Mouse (Mus musculus) layer of hippocampus, postnatal 36 days (tissue): ENCODE measurements at regions not wholly inside any gene's neighbourhood (a gene's known extent, or its start where the extent isn't known, plus 50 kb on each side); places are given as distances from the start of the nearest gene placed in this dataset.

ENCODE experiments used
- DNase-seq, 2 experiments: peaks; one replicate each; pipeline ENCODE4 v3.0.0; 2022

DNA sequence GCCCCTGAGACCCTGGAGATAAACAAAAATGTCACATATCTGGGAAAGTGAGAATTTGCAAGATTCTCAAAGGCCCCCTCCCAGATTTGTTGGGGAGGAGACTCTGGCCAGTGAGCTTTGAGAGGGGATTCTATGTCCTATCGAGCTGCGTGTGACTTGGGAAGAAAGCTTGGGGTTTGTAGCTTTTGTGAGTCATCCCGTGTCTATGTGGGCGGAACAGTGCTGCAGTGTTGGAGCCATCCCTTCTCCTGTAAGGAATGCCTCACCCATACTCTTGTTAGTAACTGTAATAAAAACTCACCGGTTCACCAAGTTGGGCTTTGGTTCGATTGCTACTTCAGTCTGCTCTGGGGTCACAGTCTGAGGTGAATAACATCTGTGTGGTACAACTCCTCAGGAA lies 160.5 kb downstream of the Hs3st3b1 start:
- DNase-seq: no peak

DNA sequence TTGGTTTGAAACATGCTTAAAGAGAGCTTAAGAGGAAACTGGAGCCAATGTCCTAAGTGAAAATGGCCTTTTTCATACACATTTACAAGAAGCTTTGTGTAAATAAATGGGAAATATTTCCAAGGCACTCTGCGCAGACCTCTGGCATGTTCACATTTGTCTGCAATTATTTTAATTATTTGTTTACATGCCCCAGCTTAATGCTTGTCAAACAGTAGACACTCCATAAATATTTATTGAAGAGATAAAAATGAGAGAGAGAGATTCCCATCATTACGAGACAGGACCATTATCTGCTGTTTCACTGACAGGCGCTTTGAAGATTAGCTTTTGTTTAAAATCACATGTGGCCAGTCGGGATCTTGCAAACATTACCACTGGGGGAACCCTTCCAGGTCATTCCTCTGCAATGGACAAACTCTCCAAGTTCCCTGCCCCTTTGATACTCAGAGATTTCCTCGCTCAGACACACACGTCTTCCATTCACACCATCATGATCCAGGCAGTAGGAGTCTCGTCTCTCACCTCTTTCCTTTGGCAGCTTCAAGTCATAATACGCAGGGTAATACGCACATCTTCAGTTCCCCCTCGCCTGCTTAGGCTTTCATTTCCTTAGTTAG lies 154.3 kb downstream of the Hs3st3b1 start:
- no peak for DNase-seq

DNA sequence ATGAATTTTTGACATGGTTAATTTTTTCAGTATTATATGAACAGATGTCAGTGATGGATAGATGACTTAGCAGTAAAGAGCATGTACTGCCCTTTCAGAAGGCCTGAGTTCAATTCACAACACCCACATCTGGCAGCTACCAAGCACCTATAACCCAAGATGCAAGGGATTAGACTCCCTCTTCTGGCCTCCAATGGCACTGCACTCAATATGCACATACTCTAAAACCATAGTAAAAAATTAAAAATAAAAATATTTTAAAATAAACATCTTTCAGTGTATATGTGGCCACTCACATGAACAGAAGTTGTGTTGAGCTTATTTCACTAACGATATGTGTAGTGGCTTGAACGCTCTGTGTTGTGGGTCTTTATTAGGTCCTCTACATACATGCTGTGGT lies 152.4 kb downstream of the Hs3st3b1 start:
- no peak for DNase-seq

DNA sequence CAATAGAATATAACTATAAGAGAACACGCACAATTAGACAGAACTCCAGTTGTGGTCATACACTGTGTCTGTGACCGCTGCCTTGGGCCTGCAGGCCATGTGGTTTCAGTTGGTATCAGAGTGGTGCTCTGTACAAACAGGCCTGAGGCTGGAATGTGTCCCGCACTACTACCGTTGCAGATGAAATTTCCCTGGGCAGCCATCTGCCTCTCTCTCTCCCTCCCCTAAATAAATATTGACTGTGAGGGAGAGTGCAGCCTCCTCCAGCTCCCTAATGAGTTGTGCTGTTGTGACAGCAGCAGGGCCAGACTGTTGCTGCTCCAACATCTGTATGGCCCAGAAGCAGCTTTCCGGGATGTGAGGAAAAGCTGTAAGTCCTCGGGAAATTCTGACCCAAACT lies 146.7 kb downstream of the Hs3st3b1 start:
- DNase-seq: no peak

DNA sequence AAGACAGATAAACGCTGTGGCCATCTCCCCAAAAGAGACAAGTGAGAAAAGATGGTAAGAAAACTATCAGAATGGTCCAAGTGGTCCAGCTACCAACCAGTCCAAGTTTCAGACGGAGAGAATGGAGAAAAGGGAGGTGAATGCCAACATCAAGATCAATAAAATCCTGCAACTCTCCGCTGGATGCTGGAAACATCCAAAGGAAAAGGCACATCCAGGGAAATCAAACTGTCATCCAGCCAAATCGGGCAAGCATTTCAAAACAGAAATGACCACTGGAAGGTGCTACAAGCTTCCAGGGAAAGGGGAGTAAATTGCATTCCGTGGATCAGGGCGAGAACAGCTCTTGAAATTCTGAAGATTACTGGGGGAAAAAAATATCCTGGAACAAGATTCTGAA lies 142.7 kb downstream of the Hs3st3b1 start:
- DNase-seq: no peak

DNA sequence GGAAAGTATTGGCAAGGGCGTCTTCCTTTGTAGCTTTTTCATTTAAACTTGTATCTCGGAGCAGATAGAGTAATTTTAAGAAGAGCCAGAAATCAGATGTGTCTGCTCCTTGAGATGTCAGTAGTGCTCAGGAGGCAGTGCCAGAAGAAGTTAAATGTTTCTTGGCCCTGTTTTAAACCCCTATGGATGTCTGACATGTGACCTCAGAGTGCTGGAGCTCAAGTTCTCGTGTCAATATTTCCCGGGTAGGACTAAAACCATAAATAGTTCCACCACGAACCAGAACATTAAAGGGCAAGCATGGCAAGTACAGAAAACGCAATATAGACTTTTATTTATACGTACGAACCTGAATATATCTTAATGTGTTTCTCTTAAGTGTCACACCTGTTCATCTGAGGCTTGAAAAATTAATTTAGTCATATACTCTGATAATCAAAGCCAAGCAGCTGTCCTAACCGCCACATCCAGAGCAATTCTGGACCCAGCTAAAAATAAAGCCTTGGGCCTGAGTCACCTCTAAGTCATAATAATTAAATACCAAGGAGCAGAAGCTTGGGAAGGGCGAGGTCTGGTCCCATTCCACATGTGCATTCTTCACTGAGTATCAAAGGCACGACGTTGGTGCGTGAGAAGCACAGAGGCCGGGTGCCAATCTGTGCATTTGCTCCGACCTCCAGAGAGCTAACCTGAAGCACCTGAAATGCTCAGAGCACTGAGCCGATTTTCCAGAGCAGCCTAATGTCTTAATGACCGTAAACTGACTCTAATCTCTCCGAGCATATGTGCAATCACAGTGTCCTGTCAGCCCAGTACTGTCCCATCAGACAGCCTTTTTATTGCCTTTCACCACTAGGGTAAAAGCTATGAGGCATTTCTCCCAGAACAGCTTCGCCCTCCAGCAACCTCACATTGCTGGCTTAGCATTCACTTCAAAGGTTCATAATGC lies 139.8 kb downstream of the Hs3st3b1 start:
- no peak for DNase-seq

DNA sequence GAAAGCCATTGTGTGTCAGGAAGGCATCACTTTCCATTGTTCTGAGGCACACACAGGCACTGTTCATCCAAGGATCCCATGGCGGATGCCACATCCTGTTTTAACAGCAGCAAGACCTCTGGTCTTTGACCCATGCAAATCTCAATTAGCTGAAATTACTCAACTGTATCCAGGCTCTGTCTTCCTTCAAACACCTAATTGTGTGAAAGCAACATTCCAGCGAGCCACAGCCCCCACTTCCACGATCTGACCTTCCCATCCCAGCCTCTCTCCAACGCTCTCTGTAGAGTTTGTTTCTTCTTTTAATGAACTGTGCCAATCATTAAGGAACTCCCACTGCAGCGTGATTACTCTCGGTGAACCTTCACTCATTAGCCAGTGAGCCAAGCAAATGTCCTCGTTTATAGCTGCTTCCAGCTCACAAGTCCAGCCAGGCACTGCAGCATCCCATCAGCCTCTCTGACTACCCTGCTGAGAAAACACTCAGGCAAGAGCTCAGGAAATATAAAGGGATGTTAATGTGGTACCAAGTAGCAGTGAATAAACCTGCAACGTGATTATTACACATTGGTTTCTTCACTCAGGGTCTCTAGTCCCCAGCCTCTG lies 136.7 kb downstream of the Hs3st3b1 start:
- DNase-seq: no peak

DNA sequence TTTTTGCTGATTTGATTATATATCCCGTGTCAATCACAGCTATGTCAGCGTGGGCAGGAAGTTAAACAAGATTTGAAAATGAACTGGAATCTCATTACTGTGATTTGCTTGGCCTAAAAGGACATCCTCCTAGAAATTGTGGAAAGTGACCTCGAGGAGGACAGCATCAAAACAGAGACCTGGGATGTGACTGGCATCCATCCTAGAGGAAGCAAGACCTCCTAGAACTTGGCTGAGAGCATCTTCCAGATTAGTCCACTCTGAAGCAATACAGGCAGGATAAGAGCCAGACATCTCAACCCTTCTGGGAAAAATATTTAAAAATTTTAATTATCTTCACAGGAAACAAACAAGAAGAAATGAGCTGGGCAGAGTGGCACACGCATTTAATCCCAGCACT lies 136.1 kb downstream of the Hs3st3b1 start:
- DNase-seq: no peak

DNA sequence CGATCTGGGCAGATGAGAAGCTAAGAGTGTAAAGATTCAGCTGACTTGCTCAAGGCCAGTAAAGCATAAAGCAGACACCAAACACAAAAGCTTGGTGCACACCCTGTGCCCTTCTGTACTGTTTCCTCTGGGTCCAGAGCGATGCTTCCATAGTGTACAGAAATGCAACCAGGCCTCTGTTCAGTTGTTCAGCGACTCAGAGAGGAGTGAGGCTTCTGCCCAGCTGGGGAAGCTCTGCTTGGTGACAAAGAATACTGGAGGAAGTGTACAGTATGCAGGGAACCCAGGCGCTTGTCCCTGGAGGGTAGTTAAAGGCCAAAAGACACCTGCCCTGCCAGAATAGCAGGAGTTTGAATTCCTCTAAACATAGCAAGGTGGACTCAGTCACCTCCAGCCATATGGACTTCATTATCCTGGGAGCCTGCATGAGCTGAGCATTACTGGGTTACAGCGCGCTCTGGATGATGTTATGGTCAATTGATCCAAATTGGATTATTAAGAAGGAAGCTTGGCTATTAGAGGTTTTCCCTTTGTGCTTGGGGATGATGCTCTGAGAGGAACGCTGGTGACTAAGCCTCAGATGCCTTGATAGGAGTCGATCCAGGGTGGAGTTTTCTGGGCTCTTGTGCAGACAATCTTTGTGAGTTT lies 132.5 kb downstream of the Hs3st3b1 start:
- DNase-seq: no peak

DNA sequence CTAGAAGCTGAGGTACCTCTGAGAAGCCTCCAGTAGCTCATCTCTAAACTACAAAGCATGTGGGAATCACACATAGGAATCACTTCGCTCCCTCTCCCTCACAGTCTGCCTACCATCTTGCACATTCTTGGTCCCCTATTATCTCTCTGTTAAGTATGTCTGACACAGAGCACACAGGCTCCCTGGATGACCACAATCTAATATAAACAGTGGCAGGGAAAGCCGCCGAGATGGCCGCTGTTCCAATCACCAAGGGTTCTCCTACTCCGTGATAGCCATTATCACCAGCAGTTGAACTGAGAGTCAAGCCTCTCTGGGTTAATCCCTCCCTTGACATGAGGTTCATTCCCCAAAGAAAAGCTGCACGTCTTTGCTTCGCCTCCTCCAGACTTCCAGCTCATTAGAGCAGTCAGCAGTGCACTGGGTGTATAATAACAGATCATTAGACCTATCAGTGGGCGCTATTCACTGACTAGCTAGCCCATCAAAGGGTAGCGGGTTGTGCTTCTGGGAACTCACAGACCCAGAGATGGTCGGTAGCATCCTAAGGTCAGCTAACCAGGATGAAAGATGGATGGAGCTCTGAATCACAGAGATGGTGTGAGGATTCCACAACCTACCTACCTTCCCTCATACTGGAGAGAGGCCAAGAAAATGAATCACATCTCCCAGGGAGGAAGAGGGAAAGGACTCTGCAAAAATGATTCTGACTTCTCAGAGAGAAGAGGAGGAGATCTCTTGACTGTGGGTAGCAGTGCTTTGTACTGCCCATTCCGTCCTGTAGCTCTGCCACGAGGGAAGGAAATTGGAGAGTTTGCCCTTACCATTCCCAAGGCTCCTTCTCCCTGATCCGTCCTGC lies 130.9 kb downstream of the Hs3st3b1 start:
- no peak for DNase-seq

DNA sequence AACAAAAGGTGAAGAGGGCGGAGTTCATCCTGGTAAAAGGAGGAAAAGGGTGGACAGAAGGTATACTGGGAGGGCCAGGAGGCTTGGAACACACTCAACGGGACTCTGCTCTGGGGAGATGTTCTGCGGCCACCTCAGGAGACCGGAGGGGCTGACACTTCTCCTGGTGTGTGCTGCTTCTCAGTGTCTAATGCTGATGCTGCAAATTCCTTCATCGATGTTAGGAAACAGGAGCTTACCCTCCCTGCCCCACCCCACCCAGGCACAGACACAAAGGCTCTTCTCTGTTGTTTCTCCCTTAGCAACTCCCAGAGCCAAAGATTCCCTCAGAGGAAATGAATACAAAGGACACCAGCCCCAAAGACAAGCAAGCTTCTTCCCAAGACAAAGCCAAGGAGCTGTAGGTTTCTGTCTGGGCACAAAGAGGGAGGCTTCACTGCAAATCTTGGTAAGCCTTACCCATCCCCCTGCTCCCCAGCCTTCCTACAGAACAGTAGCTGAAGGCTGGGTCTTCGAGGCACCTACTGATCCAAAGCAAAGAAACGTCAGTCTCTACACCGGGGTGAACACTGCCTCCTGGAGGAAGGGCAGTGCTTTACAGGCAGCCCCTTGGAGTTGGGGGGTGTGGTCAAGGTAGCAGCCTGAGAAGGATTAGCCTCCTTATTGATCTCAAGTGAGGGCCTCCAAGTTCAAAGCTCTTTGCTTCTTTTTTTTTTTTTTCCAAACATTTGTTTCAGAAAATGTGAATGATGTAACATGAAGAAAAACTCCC lies 128.2 kb downstream of the Hs3st3b1 start:
- DNase-seq: no peak

DNA sequence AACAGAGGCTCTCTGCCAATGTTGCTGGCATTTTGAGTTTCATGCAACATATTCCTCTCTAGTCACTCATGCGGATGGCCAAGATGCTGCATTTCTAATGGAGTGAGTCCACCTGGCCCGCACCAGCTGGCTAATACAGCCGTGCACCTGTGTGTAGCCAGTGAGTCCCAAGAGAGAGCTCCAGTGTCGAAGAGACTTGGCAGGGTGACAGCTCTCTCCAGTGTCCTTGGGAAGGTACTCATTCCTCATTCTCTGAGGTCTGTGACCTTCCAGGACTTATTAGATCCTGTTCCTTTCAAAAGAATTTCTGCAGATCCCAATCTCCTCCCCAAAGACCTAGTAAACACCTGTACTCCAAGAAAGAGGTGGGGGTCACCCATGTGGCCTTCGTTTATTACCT lies 109.9 kb downstream of the Hs3st3b1 start:
- DNase-seq: no peak

DNA sequence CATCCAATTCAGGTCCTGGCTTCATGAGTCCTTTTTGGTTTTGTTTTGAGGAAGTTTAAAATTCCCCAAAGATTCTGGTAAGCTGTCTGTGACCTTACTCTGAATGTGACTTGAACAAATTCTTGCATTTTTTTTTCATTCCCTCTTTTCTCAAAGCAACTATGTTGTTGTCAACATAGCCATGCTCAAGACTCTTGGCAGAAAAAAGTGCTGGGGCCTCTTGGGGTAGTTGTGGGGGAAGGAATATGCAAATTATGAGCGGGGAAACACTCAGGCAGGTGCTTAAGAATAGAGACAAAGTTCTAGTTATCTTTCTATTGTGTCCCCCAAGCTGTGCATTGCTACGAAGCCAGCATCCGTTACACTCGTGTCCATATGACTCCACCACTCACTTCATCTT lies 99.2 kb downstream of the Hs3st3b1 start:
- DNase-seq: no peak

DNA sequence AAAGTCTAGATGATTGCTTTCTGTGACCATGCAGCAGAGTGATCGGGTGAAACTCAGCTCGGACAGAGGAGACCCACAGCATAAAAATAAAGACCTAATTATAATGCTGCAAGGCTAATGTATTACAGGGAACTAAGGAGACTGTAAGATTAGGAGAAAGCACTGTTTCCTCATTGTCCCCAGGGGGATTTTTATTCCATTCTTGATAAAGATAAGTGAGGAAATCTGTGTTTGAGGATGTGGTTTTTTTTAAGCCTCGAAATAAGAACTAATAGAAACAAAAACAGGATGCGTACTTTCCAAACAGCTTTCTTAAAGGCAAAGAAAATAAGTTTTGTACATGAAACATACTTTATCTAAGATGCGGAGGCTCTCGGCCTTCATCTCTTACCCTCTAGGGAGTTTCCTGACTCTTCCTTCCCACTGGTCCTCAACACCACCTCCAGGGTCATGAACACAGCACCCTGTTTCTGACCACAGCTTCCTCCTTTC lies 94.8 kb downstream of the Hs3st3b1 start:
- DNase-seq: no peak

DNA sequence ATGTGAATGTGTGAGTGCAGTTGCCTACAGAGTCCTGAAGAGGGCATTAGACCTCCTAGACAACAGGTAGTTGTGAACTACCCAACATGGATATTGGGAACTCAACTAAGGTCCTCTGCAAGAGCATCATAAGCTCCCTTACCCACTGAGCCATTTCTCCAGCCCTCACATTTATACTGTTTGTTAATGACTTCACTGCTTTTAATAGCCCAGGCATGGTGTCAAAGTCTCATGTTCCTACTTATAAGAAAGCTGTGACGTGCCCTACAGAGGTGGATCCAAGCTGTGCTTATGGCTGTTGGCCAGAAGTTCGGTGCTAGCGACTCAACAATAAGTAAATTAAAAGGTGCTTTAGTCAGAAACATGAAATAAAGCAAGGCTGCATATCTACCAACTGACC lies 88.6 kb downstream of the Hs3st3b1 start:
- no peak for DNase-seq

DNA sequence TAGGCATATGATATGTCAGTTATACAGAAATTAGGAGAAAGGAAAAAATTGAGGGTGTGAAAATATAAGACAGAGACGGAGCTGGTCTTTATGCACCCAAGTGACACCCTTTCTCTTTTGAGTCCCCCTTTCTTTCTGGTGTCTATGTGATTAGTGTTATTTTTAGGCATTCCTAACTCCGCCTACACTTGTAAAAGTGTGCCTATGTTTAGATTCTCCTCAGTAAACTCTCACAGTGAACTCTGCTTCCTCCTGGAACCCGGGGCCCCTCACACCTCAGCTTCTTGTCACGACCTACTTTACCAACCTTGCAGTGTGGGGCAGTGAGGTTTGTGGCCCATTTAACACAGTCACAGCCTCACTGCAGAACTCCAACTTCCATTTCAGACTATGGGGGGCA lies 88.0 kb downstream of the Hs3st3b1 start:
- no peak for DNase-seq

DNA sequence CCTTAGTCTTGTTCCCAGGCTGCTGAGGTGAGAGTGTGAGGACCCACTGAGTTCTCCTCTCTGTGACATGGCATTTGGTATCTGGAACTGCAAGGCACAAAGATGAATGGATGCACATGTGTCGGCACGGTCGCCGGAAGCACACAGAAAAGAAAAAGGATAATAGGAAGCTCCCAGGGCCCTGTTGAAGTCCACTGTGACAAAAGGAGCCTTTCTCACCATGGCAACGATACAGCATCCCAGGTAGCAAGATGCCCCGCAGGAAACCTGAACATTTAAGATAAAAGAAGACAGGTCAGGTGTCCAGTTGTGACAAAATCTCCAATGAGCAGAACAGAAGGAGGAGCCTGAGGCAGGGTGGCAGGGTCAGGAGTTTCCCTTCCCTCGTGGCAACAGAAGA lies 87.5 kb downstream of the Hs3st3b1 start:
- no peak for DNase-seq
